In genomic region chr4:45771173-45771572, GRCm38 (mm10) we compare ENCODE assay signal across 16 mouse cellular contexts. TPM values are rescaled to one million over a fixed set of nuclear protein-coding genes. Genes with fewer than 3 reads are reported as not detected.
A peak's percentile ranks its signal among the peaks of the same experiment; 100 is the strongest.
DNase-seq lines count a peak whose midpoint lies in the region; ATAC-seq lines count a peak whose summit lies in the region.
"Had no signal": no experiment of that assay in that cellular context is flagged by ENCODE, and none has a peak within 500 bp of the region (broad histone marks: within the 10 kb centered on the region; RNA-seq: fewer than 3 reads in every experiment).

No protein-coding gene starts in this region.

- H3K9ac ChIP-seq in heart, embryonic 13.5 days = 0 out of 2 replicates have a peak overlapping the region, but pooled peaks have one; percentile 11
- H3K9ac ChIP-seq in heart, embryonic 12.5 days = no peak overlapping the region
- 0 out of 2 replicates have a peak overlapping the region, but pooled peaks have one; percentile 24 for H3K9ac ChIP-seq in hindbrain, embryonic 12.5 days
- H3K9ac ChIP-seq in midbrain, embryonic 15.5 days = no peak overlapping the region
- H3K9ac ChIP-seq: heart, embryonic 15.5 days; limb, embryonic 12.5 days; liver, embryonic 14.5 days had no signal

- ATAC-seq in heart, embryonic 13.5 days (ENCODE audit: extremely low read depth, insufficient number of reproducible peaks, low FRiP score, low TSS enrichment) = no peak
- ATAC-seq in heart, embryonic 12.5 days (ENCODE audit: insufficient number of reproducible peaks, low FRiP score) = no peak
- ATAC-seq in hindbrain, embryonic 12.5 days (ENCODE audit: low FRiP score) = 0 out of 2 replicates have a peak, but pooled peaks have one; percentile 18
- peak; percentile 13 for ATAC-seq in midbrain, embryonic 15.5 days (replicated peaks)

- no peak for DNase-seq in embryonic facial prominence, embryonic 10.5 days (ENCODE audit: low spot score)
- DNase-seq in spleen, postnatal 10 days (ENCODE audit: low spot score in 2 of 2) = no peak
- DNase-seq in embryo, embryonic 10 days (ENCODE audit: low spot score) = no peak
- no peak for DNase-seq in heart, adult 11 months

- H3K4me1 ChIP-seq in heart, embryonic 13.5 days = peaks cover 59% of the 10 kb centered on the region
- peaks cover 57% of the 10 kb centered on the region for H3K4me1 ChIP-seq in heart, embryonic 12.5 days (replicated peaks)
- peaks cover 53% of the 10 kb centered on the region for H3K4me1 ChIP-seq in embryonic facial prominence, embryonic 10.5 days
- H3K4me1 ChIP-seq in hindbrain, embryonic 12.5 days = peaks cover 40% of the 10 kb centered on the region
- peaks cover 43% of the 10 kb centered on the region for H3K4me1 ChIP-seq in midbrain, embryonic 15.5 days

- H3K36me3 ChIP-seq in heart, embryonic 13.5 days = no peaks in the 10 kb centered on the region
- H3K36me3 ChIP-seq in heart, embryonic 12.5 days = no peaks in the 10 kb centered on the region
- no peaks in the 10 kb centered on the region for H3K36me3 ChIP-seq in embryonic facial prominence, embryonic 10.5 days (replicated peaks)
- H3K36me3 ChIP-seq in hindbrain, embryonic 12.5 days = no peaks in the 10 kb centered on the region
- H3K36me3 ChIP-seq in midbrain, embryonic 15.5 days (replicated peaks) = no peaks in the 10 kb centered on the region
- H3K36me3 ChIP-seq: heart, embryonic 15.5 days; limb, embryonic 12.5 days had no signal

- no peak overlapping the region for H3K27ac ChIP-seq in heart, embryonic 13.5 days (replicated peaks)
- no peak overlapping the region for H3K27ac ChIP-seq in heart, embryonic 12.5 days (ENCODE audit: poor library complexity, severe bottlenecking)
- peak overlapping the region; percentile 8; the same call in 1 of the 2 replicates for H3K27ac ChIP-seq in embryonic facial prominence, embryonic 10.5 days (replicated peaks)
- H3K27ac ChIP-seq in hindbrain, embryonic 12.5 days = peak overlapping the region; percentile 64; the same call in 1 of the 2 replicates
- peak overlapping the region; percentile 66 for H3K27ac ChIP-seq in midbrain, embryonic 15.5 days
- H3K27ac ChIP-seq: heart, embryonic 15.5 days; left cerebral cortex, adult 2 months; limb, embryonic 12.5 days; liver, embryonic 14.5 days; stomach, postnatal 0 days had no signal

- H3K9me3 ChIP-seq in heart, embryonic 13.5 days = no peaks in the 10 kb centered on the region
- no peaks in the 10 kb centered on the region for H3K9me3 ChIP-seq in heart, embryonic 12.5 days (replicated peaks)
- no peaks in the 10 kb centered on the region for H3K9me3 ChIP-seq in embryonic facial prominence, embryonic 10.5 days
- H3K9me3 ChIP-seq in hindbrain, embryonic 12.5 days (replicated peaks) = no peaks in the 10 kb centered on the region
- no peaks in the 10 kb centered on the region for H3K9me3 ChIP-seq in midbrain, embryonic 15.5 days
- H3K9me3 ChIP-seq: heart, embryonic 15.5 days; limb, embryonic 12.5 days had no signal

- 36% methylated on average over 8 of the region's 8 CpGs for WGBS in heart, embryonic 13.5 days
- WGBS in heart, embryonic 12.5 days = 26% methylated on average over 8 of the region's 8 CpGs
- 13% methylated on average over 8 of the region's 8 CpGs for WGBS in embryonic facial prominence, embryonic 10.5 days
- WGBS in hindbrain, embryonic 12.5 days = 12% methylated on average over 8 of the region's 8 CpGs
- WGBS in midbrain, embryonic 15.5 days = 9% methylated on average over 8 of the region's 8 CpGs

- H3K4me3 ChIP-seq in heart, embryonic 13.5 days = no peak overlapping the region
- H3K4me3 ChIP-seq in heart, embryonic 12.5 days = no peak overlapping the region
- H3K4me3 ChIP-seq in embryonic facial prominence, embryonic 10.5 days = no peak overlapping the region
- no peak overlapping the region for H3K4me3 ChIP-seq in hindbrain, embryonic 12.5 days
- no peak overlapping the region for H3K4me3 ChIP-seq in midbrain, embryonic 15.5 days
- H3K4me3 ChIP-seq: heart, embryonic 15.5 days; left cerebral cortex, adult 2 months; limb, embryonic 12.5 days had no signal

- H3K27me3 ChIP-seq in heart, embryonic 13.5 days (replicated peaks) = peaks cover 33% of the 10 kb centered on the region
- peaks cover 20% of the 10 kb centered on the region for H3K27me3 ChIP-seq in heart, embryonic 12.5 days (replicated peaks)
- peaks cover 63% of the 10 kb centered on the region for H3K27me3 ChIP-seq in embryonic facial prominence, embryonic 10.5 days (replicated peaks; ENCODE audit: low read depth, poor library complexity, severe bottlenecking)
- peaks cover 36% of the 10 kb centered on the region for H3K27me3 ChIP-seq in hindbrain, embryonic 12.5 days
- H3K27me3 ChIP-seq in midbrain, embryonic 15.5 days (replicated peaks) = no peaks in the 10 kb centered on the region
- H3K27me3 ChIP-seq: CH12.LX had no signal

- H3K4me2 ChIP-seq in heart, embryonic 13.5 days = no peak overlapping the region
- H3K4me2 ChIP-seq in heart, embryonic 12.5 days = no peak overlapping the region
- no peak overlapping the region for H3K4me2 ChIP-seq in hindbrain, embryonic 12.5 days (replicated peaks)
- no peak overlapping the region for H3K4me2 ChIP-seq in midbrain, embryonic 15.5 days
- H3K4me2 ChIP-seq: heart, embryonic 15.5 days; limb, embryonic 12.5 days had no signal

RNA-seq across cellular contexts. Expression of gene Aldh1b1, which starts 27.6 kb away (rescaled TPM):
- polyA plus RNA-seq in heart, embryonic 13.5 days (2015; fragmentation: Nextera tagmentation; extraction: Ambion mirVana) = 121 and 130 TPM in 2 replicates
- 104 and 107 TPM in 2 replicates for polyA plus RNA-seq in heart, embryonic 12.5 days (2016; fragmentation: Nextera tagmentation; extraction: Ambion mirVana)
- polyA plus RNA-seq in embryonic facial prominence, embryonic 10.5 days (2016; fragmentation: Nextera tagmentation; extraction: Ambion mirVana) = 5.0 and 5.2 TPM in 2 replicates
- polyA plus RNA-seq in hindbrain, embryonic 12.5 days (2016; fragmentation: Nextera tagmentation; extraction: Ambion mirVana) = 7.4 and 7.6 TPM in 2 replicates
- 22.5 and 23.3 TPM in 2 replicates for polyA plus RNA-seq in midbrain, embryonic 15.5 days (2015; fragmentation: Nextera tagmentation; extraction: Ambion mirVana)

RNA-seq across cellular contexts. Expression of gene Igfbpl1, which starts 55.5 kb away (rescaled TPM):
- 3.2 and 4.6 TPM in 2 replicates for polyA plus RNA-seq in heart, embryonic 13.5 days (2015; fragmentation: Nextera tagmentation; extraction: Ambion mirVana)
- 6.1 and 7.0 TPM in 2 replicates for polyA plus RNA-seq in heart, embryonic 12.5 days (2016; fragmentation: Nextera tagmentation; extraction: Ambion mirVana)
- 3.9 and 5.4 TPM in 2 replicates for polyA plus RNA-seq in embryonic facial prominence, embryonic 10.5 days (2016; fragmentation: Nextera tagmentation; extraction: Ambion mirVana)
- polyA plus RNA-seq in hindbrain, embryonic 12.5 days (2016; fragmentation: Nextera tagmentation; extraction: Ambion mirVana) = 47.2 and 48.7 TPM in 2 replicates
- polyA plus RNA-seq in midbrain, embryonic 15.5 days (2015; fragmentation: Nextera tagmentation; extraction: Ambion mirVana) = 57.0 and 65.1 TPM in 2 replicates
- polyA plus RNA-seq: adrenal gland, adult 2 months; spleen, adult 2 months had no signal

Comparison
In these comparisons a context has a peak if more than half of its experiments do, and no peak if none do; other contexts are left out.
1. H3K9ac ChIP-seq: peak in heart, embryonic 13.5 days (single experiment) and hindbrain, embryonic 12.5 days (single experiment); none in heart, embryonic 12.5 days (single experiment) and midbrain, embryonic 15.5 days (single experiment).
2. ATAC-seq: peak in hindbrain, embryonic 12.5 days (single experiment) and midbrain, embryonic 15.5 days (single experiment); none in heart, embryonic 13.5 days (single experiment) and heart, embryonic 12.5 days (single experiment).
3. H3K27ac ChIP-seq: peak in embryonic facial prominence, embryonic 10.5 days (single experiment), hindbrain, embryonic 12.5 days (single experiment) and midbrain, embryonic 15.5 days (single experiment); none in heart, embryonic 13.5 days (single experiment) and heart, embryonic 12.5 days (single experiment).